Comparison of ENCODE assay signal across 19 mouse cellular contexts in genomic region chr11:72417376-72417775, GRCm38 (mm10). TPM values are rescaled to one million over a fixed set of nuclear protein-coding genes. Genes with fewer than 3 reads are reported as not detected.
A peak's percentile ranks its signal among the peaks of the same experiment; 100 is the strongest.
DNase-seq lines count a peak whose midpoint lies in the region; ATAC-seq and TF ChIP-seq lines count a peak whose summit lies in the region.
"Had no signal": no experiment of that assay in that cellular context is flagged by ENCODE, and none has a peak within 500 bp of the region (broad histone marks: within the 10 kb centered on the region; RNA-seq: fewer than 3 reads in every experiment).

No protein-coding gene starts in this region.

- no peak overlapping the region for H3K4me2 ChIP-seq in forebrain, embryonic 14.5 days (ENCODE audit: low read length)
- H3K4me2 ChIP-seq in intestine, embryonic 16.5 days (ENCODE audit: low read depth, low read length), result no peak overlapping the region
- H3K4me2 ChIP-seq in intestine, embryonic 15.5 days (replicated peaks), result no peak overlapping the region
- peak overlapping the region; percentile 17; the same call in 1 of the 2 replicates for H3K4me2 ChIP-seq in limb, embryonic 12.5 days
- H3K4me2 ChIP-seq: embryonic facial prominence, embryonic 13.5 days; forebrain, embryonic 15.5 days had no signal

- no peaks in the 10 kb centered on the region for H3K9me3 ChIP-seq in forebrain, embryonic 10.5 days
- H3K9me3 ChIP-seq in forebrain, embryonic 14.5 days (replicated peaks; ENCODE audit: control insufficient read depth, low read length), result no peaks in the 10 kb centered on the region
- H3K9me3 ChIP-seq in intestine, embryonic 16.5 days (ENCODE audit: control insufficient read depth, low read length), result no peaks in the 10 kb centered on the region
- H3K9me3 ChIP-seq in intestine, embryonic 15.5 days, result no peaks in the 10 kb centered on the region
- no peaks in the 10 kb centered on the region for H3K9me3 ChIP-seq in limb, embryonic 12.5 days
- H3K9me3 ChIP-seq: embryonic facial prominence, embryonic 13.5 days; forebrain, embryonic 15.5 days had no signal

- H3K36me3 ChIP-seq in forebrain, embryonic 10.5 days (replicated peaks), result no peaks in the 10 kb centered on the region
- no peaks in the 10 kb centered on the region for H3K36me3 ChIP-seq in forebrain, embryonic 14.5 days (ENCODE audit: control insufficient read depth, insufficient read depth, low read length)
- no peaks in the 10 kb centered on the region for H3K36me3 ChIP-seq in intestine, embryonic 16.5 days (ENCODE audit: control insufficient read depth, insufficient read depth, low read length)
- no peaks in the 10 kb centered on the region for H3K36me3 ChIP-seq in intestine, embryonic 15.5 days
- no peaks in the 10 kb centered on the region for H3K36me3 ChIP-seq in limb, embryonic 12.5 days
- H3K36me3 ChIP-seq: embryonic facial prominence, embryonic 13.5 days; forebrain, embryonic 15.5 days had no signal

- DNase-seq in forebrain, embryonic 10.5 days (ENCODE audit: extremely low spot score, low spot score), result no peak
- DNase-seq in forebrain, embryonic 14.5 days (ENCODE audit: low spot score), result no peak
- peak; percentile 91 for DNase-seq in gastrocnemius, adult 2 months
- no peak for DNase-seq in adipocyte (ENCODE audit: low spot score)
- no peak for DNase-seq in kidney, adult 11 months
- DNase-seq: cerebellum, adult 9-11 months; lung, postnatal 14 days; right cerebral cortex, postnatal 14 days; thymus, postnatal 14 days had no signal

- H3K4me3 ChIP-seq in forebrain, embryonic 10.5 days, result no peak overlapping the region
- H3K4me3 ChIP-seq in forebrain, embryonic 14.5 days (ENCODE audit: low read depth, low read length), result no peak overlapping the region
- no peak overlapping the region for H3K4me3 ChIP-seq in intestine, embryonic 16.5 days (ENCODE audit: low read length)
- no peak overlapping the region for H3K4me3 ChIP-seq in intestine, embryonic 15.5 days (replicated peaks)
- H3K4me3 ChIP-seq in gastrocnemius, adult 2 months, result peak overlapping the region; percentile 59
- H3K4me3 ChIP-seq in limb, embryonic 12.5 days (replicated peaks), result no peak overlapping the region
- H3K4me3 ChIP-seq: embryonic facial prominence, embryonic 13.5 days; forebrain, embryonic 15.5 days had no signal

- intact Hi-C loops in gastrocnemius, adult 2 months (cut with DNase I), result no loop called here

- ATAC-seq in forebrain, embryonic 14.5 days, result no peak
- ATAC-seq in intestine, embryonic 16.5 days, result no peak
- ATAC-seq in intestine, embryonic 15.5 days, result no peak
- ATAC-seq in limb, embryonic 12.5 days (ENCODE audit: insufficient number of reproducible peaks, insufficient read depth, low FRiP score, low TSS enrichment, low read depth), result peak; percentile 54; the same call in 1 of the 2 replicates
- ATAC-seq: activated CD4-positive, CD25-positive, alpha-beta regulatory T cell, adult 4 months; forebrain, embryonic 15.5 days had no signal

- no peak overlapping the region for H3K9ac ChIP-seq in forebrain, embryonic 14.5 days (ENCODE audit: low read length)
- peak overlapping the region; percentile 9; the same call in 1 of the 2 replicates for H3K9ac ChIP-seq in intestine, embryonic 16.5 days (ENCODE audit: low read depth, low read length)
- H3K9ac ChIP-seq in intestine, embryonic 15.5 days, result no peak overlapping the region
- no peak overlapping the region for H3K9ac ChIP-seq in limb, embryonic 12.5 days (replicated peaks)
- H3K9ac ChIP-seq: embryonic facial prominence, embryonic 13.5 days; forebrain, embryonic 15.5 days; liver, embryonic 14.5 days had no signal

- WGBS in forebrain, embryonic 10.5 days, result 7% methylated on average over 4 of the region's 4 CpGs
- WGBS in forebrain, embryonic 14.5 days, result 14% methylated on average over 4 of the region's 4 CpGs
- 26% methylated on average over 4 of the region's 4 CpGs for WGBS in intestine, embryonic 16.5 days
- WGBS in intestine, embryonic 15.5 days, result 34% methylated on average over 4 of the region's 4 CpGs
- WGBS in limb, embryonic 12.5 days, result 10% methylated on average over 4 of the region's 4 CpGs

- peaks cover 20% of the 10 kb centered on the region for H3K27me3 ChIP-seq in forebrain, embryonic 10.5 days (ENCODE audit: poor library complexity, severe bottlenecking)
- no peaks in the 10 kb centered on the region for H3K27me3 ChIP-seq in forebrain, embryonic 14.5 days (replicated peaks; ENCODE audit: control insufficient read depth, insufficient read depth, low read length)
- no peaks in the 10 kb centered on the region for H3K27me3 ChIP-seq in intestine, embryonic 16.5 days (replicated peaks; ENCODE audit: control insufficient read depth, insufficient read depth, low read length)
- no peaks in the 10 kb centered on the region for H3K27me3 ChIP-seq in intestine, embryonic 15.5 days (replicated peaks)
- H3K27me3 ChIP-seq in limb, embryonic 12.5 days, result peaks cover 4% of the 10 kb centered on the region

- peaks cover 22% of the 10 kb centered on the region for H3K4me1 ChIP-seq in forebrain, embryonic 10.5 days
- no peaks in the 10 kb centered on the region for H3K4me1 ChIP-seq in forebrain, embryonic 14.5 days (ENCODE audit: control insufficient read depth, insufficient read depth, low read length)
- peaks cover 4% of the 10 kb centered on the region for H3K4me1 ChIP-seq in intestine, embryonic 16.5 days (ENCODE audit: control insufficient read depth, insufficient read depth, low read length)
- 0 out of 2 replicates have a peak, but pooled peaks cover 4% of the 10 kb centered on the region for H3K4me1 ChIP-seq in intestine, embryonic 15.5 days (replicated peaks)
- peaks cover 28% of the 10 kb centered on the region for H3K4me1 ChIP-seq in limb, embryonic 12.5 days (replicated peaks)
- H3K4me1 ChIP-seq: forebrain, embryonic 15.5 days had no signal

- TF ChIP-seq CTCF in gastrocnemius, adult 2 months (IDR thresholded peaks at IDR 0.05), result no peak

- H3K27ac ChIP-seq in forebrain, embryonic 10.5 days, result peak overlapping the region; percentile 72
- no peak overlapping the region for H3K27ac ChIP-seq in forebrain, embryonic 14.5 days (ENCODE audit: low read depth, low read length)
- no peak overlapping the region for H3K27ac ChIP-seq in intestine, embryonic 16.5 days (ENCODE audit: low read length)
- H3K27ac ChIP-seq in intestine, embryonic 15.5 days, result no peak overlapping the region
- peak overlapping the region; percentile 95 for H3K27ac ChIP-seq in gastrocnemius, adult 2 months
- 0 out of 2 replicates have a peak overlapping the region, but pooled peaks have one; percentile 7 for H3K27ac ChIP-seq in limb, embryonic 12.5 days
- H3K27ac ChIP-seq: embryonic facial prominence, embryonic 13.5 days; forebrain, embryonic 15.5 days; liver, embryonic 14.5 days had no signal

RNA-seq across cellular contexts. Expression of gene Smtnl2, which starts 5.9 kb away (rescaled TPM):
- 10.6 and 12.5 TPM in 2 replicates for polyA plus RNA-seq in forebrain, embryonic 10.5 days (2016; fragmentation: Nextera tagmentation; extraction: Ambion mirVana)
- polyA plus RNA-seq in forebrain, embryonic 14.5 days (2014; fragmentation: Nextera tagmentation; extraction: Ambion mirVana), result 1.4 and 1.6 TPM in 2 replicates
- polyA plus RNA-seq in intestine, embryonic 16.5 days (2015; fragmentation: Nextera tagmentation; extraction: Ambion mirVana), result 27.3 and 28.9 TPM in 2 replicates
- 41.9 and 45.0 TPM in 2 replicates for polyA plus RNA-seq in intestine, embryonic 15.5 days (2015; fragmentation: Nextera tagmentation; extraction: Ambion mirVana)
- 100 to 1,000 TPM; 238 to 342 TPM for total RNA-seq in gastrocnemius, adult 2 months (2021)
- 25.7 and 29.0 TPM in 2 replicates for polyA plus RNA-seq in limb, embryonic 12.5 days (2016; fragmentation: Nextera tagmentation; extraction: Ambion mirVana)
- polyA plus RNA-seq: activated CD4-positive, CD25-positive, alpha-beta regulatory T cell, adult 4 months had no signal

RNA-seq across cellular contexts. Expression of gene Ggt6, which starts 17.9 kb away (rescaled TPM):
- not detected in 2 replicates for polyA plus RNA-seq in forebrain, embryonic 10.5 days (2016; fragmentation: Nextera tagmentation; extraction: Ambion mirVana)
- polyA plus RNA-seq in forebrain, embryonic 14.5 days (2014; fragmentation: Nextera tagmentation; extraction: Ambion mirVana), result not detected in 2 replicates
- 19.2 and 21.2 TPM in 2 replicates for polyA plus RNA-seq in intestine, embryonic 16.5 days (2015; fragmentation: Nextera tagmentation; extraction: Ambion mirVana)
- polyA plus RNA-seq in intestine, embryonic 15.5 days (2015; fragmentation: Nextera tagmentation; extraction: Ambion mirVana), result 11.5 and 14.4 TPM in 2 replicates
- 1 to 10 TPM in 1 of 2 experiments, under 1 TPM in 1; 0.67 to 5.5 TPM for total RNA-seq in gastrocnemius, adult 2 months (2021)
- 0.15 and 0.36 TPM in 2 replicates for polyA plus RNA-seq in limb, embryonic 12.5 days (2016; fragmentation: Nextera tagmentation; extraction: Ambion mirVana)
- total RNA-seq: granulocyte monocyte progenitor cell, adult 5-6 weeks; MEL had no signal
- polyA plus RNA-seq: activated CD4-positive, CD25-positive, alpha-beta regulatory T cell, adult 4 months; forebrain, embryonic 15.5 days had no signal

RNA-seq across cellular contexts. Expression of gene Mybbp1a, which starts 23.8 kb away (rescaled TPM):
- 248 and 256 TPM in 2 replicates for polyA plus RNA-seq in forebrain, embryonic 10.5 days (2016; fragmentation: Nextera tagmentation; extraction: Ambion mirVana)
- 80.5 and 82.1 TPM in 2 replicates for polyA plus RNA-seq in forebrain, embryonic 14.5 days (2014; fragmentation: Nextera tagmentation; extraction: Ambion mirVana)
- 119 and 141 TPM in 2 replicates for polyA plus RNA-seq in intestine, embryonic 16.5 days (2015; fragmentation: Nextera tagmentation; extraction: Ambion mirVana)
- 171 and 172 TPM in 2 replicates for polyA plus RNA-seq in intestine, embryonic 15.5 days (2015; fragmentation: Nextera tagmentation; extraction: Ambion mirVana)
- 10 to 100 TPM; 60.2 to 60.9 TPM for total RNA-seq in gastrocnemius, adult 2 months (2021)
- 173 and 176 TPM in 2 replicates for polyA plus RNA-seq in limb, embryonic 12.5 days (2016; fragmentation: Nextera tagmentation; extraction: Ambion mirVana)

RNA-seq across cellular contexts. Expression of gene Tekt1, which starts 55.1 kb away (rescaled TPM):
- polyA plus RNA-seq in forebrain, embryonic 10.5 days (2016; fragmentation: Nextera tagmentation; extraction: Ambion mirVana), result 5.1 and 5.3 TPM in 2 replicates
- polyA plus RNA-seq in forebrain, embryonic 14.5 days (2014; fragmentation: Nextera tagmentation; extraction: Ambion mirVana), result 10.4 and 10.5 TPM in 2 replicates
- 0.16 and 0.26 TPM in 2 replicates for polyA plus RNA-seq in intestine, embryonic 16.5 days (2015; fragmentation: Nextera tagmentation; extraction: Ambion mirVana)
- 0.19 and 0.33 TPM in 2 replicates for polyA plus RNA-seq in intestine, embryonic 15.5 days (2015; fragmentation: Nextera tagmentation; extraction: Ambion mirVana)
- total RNA-seq in gastrocnemius, adult 2 months (2021), result 1 to 10 TPM in 1 of 2 experiments, under 1 TPM in 1; 0.33 to 2.6 TPM
- 4.7 and 6.0 TPM in 2 replicates for polyA plus RNA-seq in limb, embryonic 12.5 days (2016; fragmentation: Nextera tagmentation; extraction: Ambion mirVana)
- total RNA-seq: MEL had no signal
- polyA plus RNA-seq: activated CD4-positive, CD25-positive, alpha-beta regulatory T cell, adult 4 months; large intestine, adult 2 months; liver, embryonic 14.5 days had no signal

Comparison
In these comparisons a context has a peak if more than half of its experiments do, and no peak if none do; other contexts are left out.
1. H3K27ac ChIP-seq: peak in forebrain, embryonic 10.5 days (single experiment), gastrocnemius, adult 2 months (single experiment) and limb, embryonic 12.5 days (single experiment); none in forebrain, embryonic 14.5 days (single experiment), intestine, embryonic 16.5 days (single experiment) and intestine, embryonic 15.5 days (single experiment).